Comparison of ENCODE assay signal across 14 mouse cellular contexts in genomic region chr2:144438424-144438823, GRCm38 (mm10).
DNase-seq lines count a peak whose midpoint lies in the region; ATAC-seq and TF ChIP-seq lines count a peak whose summit lies in the region.
"Had no signal": no experiment of that assay in that cellular context is flagged by ENCODE, and none has a peak within 500 bp of the region (broad histone marks: within the 10 kb centered on the region; RNA-seq: fewer than 3 reads in every experiment).

No protein-coding gene starts in this region.

- no peak overlapping the region for H3K4me3 ChIP-seq in kidney, postnatal 0 days (replicated peaks; ENCODE audit: low read depth, low read length)
- H3K4me3 ChIP-seq in forebrain, embryonic 16.5 days (replicated peaks; ENCODE audit: low read length) = no peak overlapping the region
- H3K4me3 ChIP-seq: forebrain, embryonic 10.5 days; kidney, embryonic 15.5 days; stomach, embryonic 15.5 days had no signal

- no peak overlapping the region for H3K9ac ChIP-seq in kidney, postnatal 0 days (ENCODE audit: low read depth, low read length)
- H3K9ac ChIP-seq in forebrain, embryonic 16.5 days (replicated peaks; ENCODE audit: low read depth, low read length) = no peak overlapping the region
- H3K9ac ChIP-seq: kidney, embryonic 15.5 days; stomach, embryonic 15.5 days had no signal

- H3K27ac ChIP-seq in kidney, postnatal 0 days = no peak overlapping the region
- H3K27ac ChIP-seq in forebrain, embryonic 16.5 days (ENCODE audit: low read length) = no peak overlapping the region
- H3K27ac ChIP-seq: forebrain, embryonic 10.5 days; kidney, embryonic 15.5 days; stomach, embryonic 15.5 days had no signal

- H3K36me3 ChIP-seq in kidney, postnatal 0 days (ENCODE audit: insufficient read depth, low read length) = no peaks in the 10 kb centered on the region
- no peaks in the 10 kb centered on the region for H3K36me3 ChIP-seq in forebrain, embryonic 16.5 days (ENCODE audit: control insufficient read depth, insufficient read depth)
- H3K36me3 ChIP-seq: forebrain, embryonic 10.5 days; kidney, embryonic 15.5 days; stomach, embryonic 15.5 days had no signal

- no peaks in the 10 kb centered on the region for H3K9me3 ChIP-seq in kidney, postnatal 0 days (replicated peaks; ENCODE audit: low read length)
- no peaks in the 10 kb centered on the region for H3K9me3 ChIP-seq in forebrain, embryonic 16.5 days (ENCODE audit: control insufficient read depth, low read length)
- H3K9me3 ChIP-seq: forebrain, embryonic 10.5 days; kidney, embryonic 15.5 days; stomach, embryonic 15.5 days had no signal

- WGBS in kidney, postnatal 0 days = 62% methylated on average over 4 of the region's 4 CpGs
- WGBS in forebrain, embryonic 16.5 days = 69% methylated on average over 4 of the region's 4 CpGs

- no peaks in the 10 kb centered on the region for H3K27me3 ChIP-seq in kidney, postnatal 0 days (ENCODE audit: insufficient read depth, low read length)
- no peaks in the 10 kb centered on the region for H3K27me3 ChIP-seq in forebrain, embryonic 16.5 days (replicated peaks; ENCODE audit: control insufficient read depth, insufficient read depth, low read length)
- H3K27me3 ChIP-seq: kidney, embryonic 15.5 days; stomach, embryonic 15.5 days had no signal

- no peak for ATAC-seq in kidney, postnatal 0 days (replicated peaks; ENCODE audit: low FRiP score, low read depth)
- ATAC-seq in forebrain, embryonic 16.5 days = no peak

- no peak overlapping the region for H3K4me2 ChIP-seq in kidney, postnatal 0 days (ENCODE audit: low read length)
- H3K4me2 ChIP-seq in forebrain, embryonic 16.5 days (ENCODE audit: low read length) = no peak overlapping the region
- H3K4me2 ChIP-seq: kidney, embryonic 15.5 days; stomach, embryonic 15.5 days had no signal

- peak; percentile 38 for TF ChIP-seq CTCF in kidney, postnatal 0 days (IDR thresholded peaks at IDR 0.05; ENCODE audit: low read depth)
- peak; percentile 33; the same call in 1 of the 2 replicates for TF ChIP-seq CTCF in brain, embryonic 14.5 days (IDR thresholded peaks at IDR 0.05; ENCODE audit: borderline replicate concordance, extremely low read depth, insufficient read depth, insufficient read length)

- TF ChIP-seq POLR2A in brain, embryonic 14.5 days (IDR thresholded peaks at IDR 0.05; ENCODE audit: borderline replicate concordance, extremely low read depth, insufficient read depth, insufficient read length, poor library complexity, severe bottlenecking) = no peak

- no peak for DNase-seq in kidney, postnatal 0 days (ENCODE audit: low spot score)
- DNase-seq in kidney, adult 11 months = no peak
- peak; percentile 39 for DNase-seq in thymus, postnatal 4 days
- DNase-seq in thymus, adult 18-20 months = no peak
- DNase-seq in brain, embryonic 14.5 days (ENCODE audit: low read depth) = no peak
- DNase-seq in urinary bladder, postnatal 4 days (ENCODE audit: low spot score in 2 of 2) = no peak
- DNase-seq in ovary, adult 18-20 months (ENCODE audit: low spot score) = no peak
- DNase-seq: gastrocnemius, postnatal 36 days; heart, postnatal 36 days; lung, adult 18-20 months had no signal

- H3K4me1 ChIP-seq in kidney, postnatal 0 days (replicated peaks; ENCODE audit: insufficient read depth, low read length) = no peaks in the 10 kb centered on the region
- no peaks in the 10 kb centered on the region for H3K4me1 ChIP-seq in forebrain, embryonic 16.5 days (replicated peaks; ENCODE audit: control insufficient read depth, insufficient read depth, low read length)
- H3K4me1 ChIP-seq: forebrain, embryonic 10.5 days; kidney, embryonic 15.5 days had no signal
